In genomic region chr11:100850038-100850777, GRCm38 (mm10) we compare ENCODE assay signal across 8 mouse cellular contexts. TPM values are rescaled to one million over a fixed set of nuclear protein-coding genes. Genes with fewer than 3 reads are reported as not detected.
A peak's percentile ranks its signal among the peaks of the same experiment; 100 is the strongest.
DNase-seq lines count a peak whose midpoint lies in the region; ATAC-seq and TF ChIP-seq lines count a peak whose summit lies in the region.

TSS of gene Stat5b (minus strand) at chr11:100850724.

- peak within 1 kb of the TSS; percentile 91 for H3K9ac ChIP-seq in embryonic facial prominence, embryonic 15.5 days
- H3K9ac ChIP-seq in midbrain, postnatal 0 days (replicated peaks; ENCODE audit: low read length, poor library complexity, severe bottlenecking) = peak within 1 kb of the TSS; percentile 96

- H3K9me3 ChIP-seq in embryonic facial prominence, embryonic 15.5 days (replicated peaks) = no peaks in the 10 kb centered on the region
- no peaks in the 10 kb centered on the region for H3K9me3 ChIP-seq in midbrain, postnatal 0 days (ENCODE audit: low read length)

- TF ChIP-seq CTCF in C2C12 (IDR thresholded peaks at IDR 0.05; ENCODE audit: control insufficient read depth, insufficient read depth, insufficient read length) = no peak
- no peak for TF ChIP-seq CTCF in bone marrow, adult 2 months (IDR thresholded peaks at IDR 0.05; ENCODE audit: control insufficient read depth, insufficient read depth, low read length)
- TF ChIP-seq CTCF in midbrain, postnatal 0 days (IDR thresholded peaks at IDR 0.05) = no peak

- peak within 1 kb of the TSS; percentile 82 for H3K4me2 ChIP-seq in embryonic facial prominence, embryonic 15.5 days (replicated peaks)
- peak within 1 kb of the TSS; percentile 58 for H3K4me2 ChIP-seq in midbrain, postnatal 0 days (ENCODE audit: low read depth, low read length, poor library complexity, severe bottlenecking)

- DNase-seq in heart, adult 9 months (ENCODE audit: low spot score in 2 of 2) = peak; percentile 84 to 86
- peak; percentile 79 for DNase-seq in kidney, adult 9 months
- DNase-seq in liver = peak; percentile 80
- DNase-seq in midbrain, postnatal 0 days (ENCODE audit: low spot score) = peak; percentile 84
- DNase-seq in splenic B cell, adult 2 months (ENCODE audit: low read depth, low spot score) = peak; percentile 84

- ATAC-seq in embryonic facial prominence, embryonic 15.5 days (ENCODE audit: insufficient number of reproducible peaks, low FRiP score, low TSS enrichment, low read depth) = peak; percentile 82
- ATAC-seq in midbrain, postnatal 0 days (ENCODE audit: low FRiP score) = peak; percentile 77

- no peaks in the 10 kb centered on the region for H3K79me3 ChIP-seq in C2C12 (ENCODE audit: low read depth)

- H3K4me1 ChIP-seq in bone marrow, adult 2 months (ENCODE audit: control insufficient read depth, insufficient read depth, low read length) = no peaks in the 10 kb centered on the region; the same call in 1 of the 2 replicates
- peaks cover 27% of the 10 kb centered on the region for H3K4me1 ChIP-seq in embryonic facial prominence, embryonic 15.5 days
- peaks cover 10% of the 10 kb centered on the region for H3K4me1 ChIP-seq in midbrain, postnatal 0 days (ENCODE audit: insufficient read depth, low read length)

- H3K79me2 ChIP-seq in C2C12 (ENCODE audit: control insufficient read depth, insufficient read depth) = no peaks in the 10 kb centered on the region

- peak within 1 kb of the TSS; percentile 93 for H3ac ChIP-seq in C2C12 (ENCODE audit: control insufficient read depth, insufficient read length, low read depth)

- H3K27ac ChIP-seq in bone marrow, adult 2 months (ENCODE audit: control insufficient read depth, insufficient read depth, low read depth, low read length, poor library complexity) = peak within 1 kb of the TSS; percentile 97
- H3K27ac ChIP-seq in embryonic facial prominence, embryonic 15.5 days (replicated peaks) = peak within 1 kb of the TSS; percentile 87
- peak within 1 kb of the TSS; percentile 85 for H3K27ac ChIP-seq in midbrain, postnatal 0 days (ENCODE audit: low read depth, low read length)

- H3K4me3 ChIP-seq in C2C12 (ENCODE audit: insufficient read depth, poor library complexity, severe bottlenecking) = peak within 1 kb of the TSS; percentile 42
- H3K4me3 ChIP-seq in bone marrow, adult 2 months (replicated peaks; ENCODE audit: control insufficient read depth, low read depth, low read length) = peak within 1 kb of the TSS; percentile 92
- H3K4me3 ChIP-seq in embryonic facial prominence, embryonic 15.5 days (replicated peaks) = peak within 1 kb of the TSS; percentile 94
- peak within 1 kb of the TSS; percentile 95 for H3K4me3 ChIP-seq in midbrain, postnatal 0 days (ENCODE audit: low read depth, low read length)

- peak; percentile 85; the same call in 1 of the 2 replicates for TF ChIP-seq POLR2A in bone marrow, adult 2 months (IDR thresholded peaks at IDR 0.05; ENCODE audit: borderline replicate concordance, control insufficient read depth, low read depth, low read length)

- peaks cover 17% of the 10 kb centered on the region for H3K27me3 ChIP-seq in C2C12 (ENCODE audit: control insufficient read depth, insufficient read depth, insufficient read length)
- H3K27me3 ChIP-seq in embryonic facial prominence, embryonic 15.5 days = 0 out of 2 replicates have a peak, but pooled peaks cover 13% of the 10 kb centered on the region
- peaks cover 4% of the 10 kb centered on the region; the same call in 1 of the 2 replicates for H3K27me3 ChIP-seq in midbrain, postnatal 0 days (ENCODE audit: insufficient read depth, low read length)
- no peaks in the 10 kb centered on the region for H3K27me3 ChIP-seq in splenic B cell, adult 2 months (ENCODE audit: control insufficient read depth, insufficient read depth, low read length, poor library complexity, severe bottlenecking)

- WGBS in bone marrow, adult 2 months = under 1% methylated on average over 103 of the region's 104 CpGs
- under 1% methylated on average over 98 of the region's 104 CpGs for WGBS in embryonic facial prominence, embryonic 15.5 days
- WGBS in midbrain, postnatal 0 days = under 1% methylated on average over 59 of the region's 104 CpGs

- H3K36me3 ChIP-seq in C2C12 (ENCODE audit: control insufficient read depth, insufficient read depth) = no peaks in the 10 kb centered on the region
- H3K36me3 ChIP-seq in embryonic facial prominence, embryonic 15.5 days = no peaks in the 10 kb centered on the region
- H3K36me3 ChIP-seq in midbrain, postnatal 0 days (ENCODE audit: insufficient read depth, low read length) = no peaks in the 10 kb centered on the region
- 0 out of 2 replicates have a peak, but pooled peaks cover 2% of the 10 kb centered on the region for H3K36me3 ChIP-seq in splenic B cell, adult 2 months (ENCODE audit: control insufficient read depth, insufficient read depth, low read length, poor library complexity, severe bottlenecking)

TF ChIP-seq in C2C12, 6 proteins besides CTCF, POLR2A, EP300 and RAD21:
- TF ChIP-seq FOSL1 (IDR thresholded peaks at IDR 0.05; ENCODE audit: insufficient read depth, low read length, poor library complexity, severe bottlenecking) = no peak
- no peak for TF ChIP-seq MYOD1 (IDR thresholded peaks at IDR 0.05; ENCODE audit: control insufficient read depth, insufficient read length, low read depth)
- TF ChIP-seq USF1 (IDR thresholded peaks at IDR 0.05; ENCODE audit: low read depth) = no peak
TF ChIP-seq in C2C12: peak in this region for 0.

RNA-seq across cellular contexts. Expression of gene Stat5b, which starts in this region (rescaled TPM):
- polyA plus RNA-seq in C2C12 (2012; fragmentation: generic; extraction: Trizol) = 2.4 TPM
- 10.7 and 14.5 TPM in 2 replicates for polyA plus RNA-seq in bone marrow, adult 2 months (2011; ENCODE audit: insufficient read depth, insufficient read length, low replicate concordance, missing spikeins)
- polyA plus RNA-seq in embryonic facial prominence, embryonic 15.5 days (2015; fragmentation: Nextera tagmentation; extraction: Ambion mirVana) = 24.9 and 25.3 TPM in 2 replicates
- 22.5 and 25.6 TPM in 2 replicates for total RNA-seq in midbrain, postnatal 0 days (2014; rRNA removed)
- polyA plus RNA-seq in midbrain, postnatal 0 days (2015; fragmentation: Nextera tagmentation; extraction: Ambion mirVana) = 13.0 and 15.7 TPM in 2 replicates

Comparison
In these comparisons a context has a peak if more than half of its experiments do, and no peak if none do; other contexts are left out.
1. Peak in every context shown above with its lines: DNase-seq, ATAC-seq, H3K4me3 ChIP-seq and H3K27ac ChIP-seq.
2. H3K4me3 ChIP-seq: peak in every context shown above with its lines; median percentile 95 in midbrain, postnatal 0 days; 94 in embryonic facial prominence, embryonic 15.5 days; 92 in bone marrow, adult 2 months; 42 in C2C12.